Mouse (Mus musculus) adrenal gland (tissue): Measurements from ENCODE around the gene Eci3.
"Not testable (repeated sequence)": the region's sequence is repeated elsewhere in the genome, so short reads cannot be mapped to it uniquely, and the experiment has no call there.

Experiments used
- intact Hi-C: fragments of 180-260 bp; cut with DNase I; formaldehyde crosslinking; loops from one replicate; pipeline ENCODE4 v1.15.1; 2025
- long read RNA-seq, 2 experiments: library from polyadenylated mRNA; unstranded; transcript quantifications; one replicate each; pipeline ENCODE4 v2.0.0; 2020; ENCODE audit warnings: borderline replicate concordance in 1 of 2; ENCODE audit not compliant: insufficient replicate concordance in 1 of 2

Gene Eci3
- long read RNA-seq, experiment 1: 0 reads
- long read RNA-seq, experiment 2: 0 reads

DNA sequence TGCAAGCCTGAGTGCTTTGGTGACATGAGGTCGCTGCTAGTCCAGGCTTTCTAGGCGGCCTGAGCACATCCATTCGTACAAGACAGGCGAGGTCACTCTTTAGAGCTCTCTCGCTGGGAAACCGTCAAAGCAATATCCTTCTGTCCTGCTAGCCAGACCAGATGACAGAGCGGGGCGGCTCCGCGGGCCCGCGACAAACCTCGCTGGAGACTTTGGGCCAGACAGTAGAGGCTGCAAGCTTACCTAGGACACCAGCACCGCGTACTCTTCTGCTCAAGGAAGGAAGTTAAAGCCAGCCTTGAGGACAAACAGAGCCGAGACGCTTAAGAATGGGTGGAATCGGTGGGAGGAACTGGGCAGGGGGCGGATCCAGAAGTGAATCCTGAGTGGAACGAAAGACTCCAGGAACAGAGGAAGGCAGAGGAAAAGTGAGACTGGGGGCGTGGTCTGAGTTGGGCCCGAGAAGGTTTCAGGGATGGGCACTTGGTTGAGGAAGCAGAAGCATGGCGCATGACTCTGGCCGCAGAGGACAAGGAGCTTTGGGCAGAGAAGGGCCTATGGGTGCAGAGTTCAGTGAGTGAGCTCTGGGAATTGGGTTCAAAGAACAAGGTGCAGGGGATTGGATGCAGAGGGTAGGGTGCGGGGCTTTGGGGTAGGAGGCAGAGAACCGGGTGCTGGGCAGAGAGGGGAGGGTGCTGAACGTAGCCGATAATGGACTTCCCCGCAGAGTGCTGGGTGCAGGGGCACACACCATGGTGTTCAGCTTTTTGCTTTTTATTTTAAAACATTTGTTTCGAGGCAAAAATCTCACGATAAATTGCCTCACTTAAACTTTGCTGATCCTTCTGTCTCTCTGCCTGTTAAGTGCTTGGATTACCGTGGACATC, at the start of gene Eci3:
Eci3 (minus strand) TSS at position 300 of the 887 bp plus-strand sequence.
- intact Hi-C loops: no loop called here

DNA sequence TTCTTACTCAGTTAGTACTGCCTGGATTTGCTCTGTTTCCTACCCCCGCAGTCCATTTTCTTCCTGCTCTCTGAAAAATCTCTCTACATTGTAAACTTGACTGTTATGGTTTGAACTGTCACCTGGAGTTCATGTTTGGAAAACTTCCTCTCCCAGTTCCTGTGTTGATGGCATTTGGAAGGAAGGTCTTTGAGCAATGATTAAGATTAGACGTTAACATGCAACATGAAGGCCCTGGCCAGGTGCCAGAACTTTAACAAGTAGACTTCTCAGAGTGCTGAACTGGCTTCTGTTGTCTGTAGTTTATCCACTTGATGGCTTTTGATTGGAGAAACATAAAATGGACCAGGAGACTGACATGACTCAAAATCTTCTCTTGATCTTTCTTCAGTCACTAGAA, 32.3 kb upstream of the Eci3 start:
- intact Hi-C loops: no loop called here

DNA sequence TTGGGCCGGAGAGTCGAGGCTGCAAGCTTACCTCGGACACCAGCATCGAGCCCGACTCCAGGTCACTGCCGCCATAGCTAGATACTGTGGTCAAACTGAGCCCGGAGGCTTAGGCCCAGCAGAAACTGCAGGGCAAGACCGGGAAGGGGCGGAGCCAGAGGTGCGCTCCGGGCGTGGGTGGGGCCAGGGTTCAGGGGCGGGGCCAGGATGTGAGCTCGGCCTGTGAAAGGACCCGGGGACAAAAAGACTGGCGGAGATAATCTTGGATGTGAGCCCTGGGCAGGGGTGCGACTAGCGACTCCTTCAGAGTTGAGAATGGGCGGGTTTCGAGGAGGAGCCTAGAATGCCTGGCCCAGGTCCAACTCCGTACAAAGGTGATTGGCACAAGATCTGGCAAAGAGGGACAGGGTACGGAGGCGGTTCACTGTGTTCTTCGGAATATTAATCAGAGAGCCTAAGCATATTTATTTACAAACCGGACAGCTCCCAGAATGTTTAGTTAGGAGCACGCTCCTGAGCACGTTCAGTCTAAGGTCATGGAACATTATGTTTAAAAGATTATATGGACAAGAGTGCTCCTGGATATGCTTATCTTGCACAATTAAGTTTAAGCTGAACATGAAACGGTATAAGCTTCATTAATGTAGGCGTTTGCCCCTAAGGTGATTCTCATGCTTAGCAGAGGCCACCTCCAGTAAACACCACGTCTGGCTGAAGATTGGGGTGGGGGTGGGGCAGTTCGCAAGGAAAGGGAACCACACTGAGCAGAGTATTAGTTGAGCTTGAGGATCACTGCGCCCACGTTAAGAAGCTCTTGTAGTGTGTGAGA, 30.6 kb upstream of the Eci3 start:
- intact Hi-C loops: no loop called here

DNA sequence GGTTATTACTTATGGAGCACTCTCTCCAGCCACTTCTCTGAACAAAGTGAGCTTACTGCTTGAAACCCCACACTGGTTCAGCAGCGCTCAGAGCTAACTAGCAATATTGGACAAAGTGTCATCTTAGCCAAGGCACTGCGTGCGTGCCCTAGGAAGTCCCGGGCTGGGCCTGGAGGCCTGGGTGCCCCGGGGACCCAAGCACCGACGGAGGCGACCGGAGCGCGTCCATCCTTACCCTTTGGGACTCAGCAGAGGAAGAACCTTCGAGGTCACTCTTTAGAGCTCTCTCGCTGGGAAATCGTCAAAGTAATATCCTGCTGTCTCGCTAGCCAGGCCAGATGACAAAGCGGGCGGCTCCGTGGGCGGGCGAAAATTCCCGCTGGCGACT, 30.0 kb upstream of the Eci3 start:
- intact Hi-C loops: no loop called here

DNA sequence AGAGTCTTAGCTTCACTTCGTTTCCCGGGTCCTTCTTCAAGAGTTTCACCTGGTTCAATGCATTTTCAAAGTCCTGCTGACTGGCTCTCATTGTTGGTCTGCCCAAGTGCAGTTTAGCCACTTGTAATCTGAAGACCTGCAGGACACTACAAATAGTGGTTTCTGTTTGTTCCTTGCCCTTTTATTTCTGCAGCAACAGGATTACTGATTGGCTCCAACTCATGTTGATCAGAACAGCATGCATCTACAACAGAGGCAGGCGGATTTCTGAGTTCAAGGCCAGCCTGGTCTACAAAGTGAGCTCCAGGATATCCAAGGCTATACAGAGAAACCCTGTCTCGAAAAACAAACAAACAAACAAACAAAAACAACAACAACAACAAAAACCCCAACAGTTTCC, 29.5 kb upstream of the Eci3 start:
- intact Hi-C loops: no loop called here

DNA sequence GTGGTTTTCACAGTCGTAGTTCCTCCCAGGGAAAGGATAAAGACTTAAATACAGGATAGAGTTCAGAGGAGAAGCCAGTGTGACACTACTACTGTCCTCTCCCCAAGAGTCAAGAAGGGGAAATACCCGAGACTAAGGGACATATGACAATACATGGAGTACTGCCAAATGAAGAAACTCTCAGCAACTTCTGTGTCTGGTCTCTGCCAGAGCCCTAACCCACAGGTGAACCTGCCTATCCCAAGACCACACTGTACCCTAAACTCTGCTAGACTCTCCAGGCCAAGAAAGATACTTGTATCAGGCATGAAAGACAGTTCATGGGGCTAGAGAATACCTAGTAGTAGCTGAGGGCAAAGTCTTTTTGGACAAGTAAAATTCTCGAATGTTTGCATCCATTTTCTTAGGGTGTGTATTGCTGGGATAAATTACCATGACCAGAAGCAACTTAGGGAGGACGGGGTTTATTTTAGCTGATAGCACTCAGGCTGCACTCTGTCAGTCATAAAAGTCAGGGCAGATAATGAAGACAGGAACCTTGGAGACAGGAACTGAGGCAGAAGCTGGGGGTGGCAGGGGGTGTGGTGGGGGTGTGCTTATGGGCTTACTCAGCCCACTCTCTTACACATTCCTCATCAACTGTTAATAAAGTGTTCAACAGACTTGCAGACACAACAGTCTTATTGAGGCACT, 28.1 kb upstream of the Eci3 start:
- intact Hi-C loops: no loop called here

DNA sequence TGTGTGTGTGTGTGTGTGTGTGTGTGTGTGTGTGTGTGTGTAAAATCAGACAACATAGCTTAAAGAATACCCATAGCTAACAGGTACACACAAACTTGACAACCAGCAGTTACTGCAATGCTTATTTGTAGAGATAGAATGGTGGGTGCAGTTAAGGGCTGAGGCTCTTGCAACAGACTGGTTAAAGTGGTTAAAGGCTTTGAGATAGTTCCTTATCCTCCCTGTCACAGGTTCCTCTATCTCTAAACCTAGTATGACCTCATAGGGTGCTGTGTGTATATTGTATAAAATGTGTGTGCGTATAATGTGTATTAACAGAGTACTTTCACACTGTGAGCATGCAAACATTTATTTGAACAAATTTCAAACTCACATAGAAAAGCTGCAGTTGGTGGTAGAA, 19.9 kb upstream of the Eci3 start:
- intact Hi-C loops: not testable (repeated sequence)

DNA sequence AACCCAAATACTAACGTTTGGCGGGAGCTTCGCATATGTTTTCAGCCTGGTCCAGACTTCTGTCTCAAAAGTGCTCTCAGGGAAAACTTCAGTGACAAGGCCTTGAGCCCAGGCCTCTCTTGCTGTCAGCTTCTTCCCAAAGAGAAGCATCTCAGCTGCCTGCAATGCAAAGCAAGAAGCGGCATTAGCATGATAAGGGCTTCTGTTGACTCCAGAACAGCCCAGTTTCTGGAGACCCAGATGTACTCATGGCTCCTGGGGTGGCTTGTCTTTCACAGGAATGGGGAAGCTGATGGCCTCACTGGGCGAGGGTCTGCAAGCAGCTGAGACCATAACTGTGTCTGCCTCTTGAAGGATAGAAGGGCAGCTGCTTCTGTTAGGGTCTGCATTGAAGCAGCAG, 15.0 kb upstream of the Eci3 start:
- intact Hi-C loops: loop anchor here (10.0 kb wide), 1 partner anchor 334 kb away; no protein-coding TSS in a partner anchor

DNA sequence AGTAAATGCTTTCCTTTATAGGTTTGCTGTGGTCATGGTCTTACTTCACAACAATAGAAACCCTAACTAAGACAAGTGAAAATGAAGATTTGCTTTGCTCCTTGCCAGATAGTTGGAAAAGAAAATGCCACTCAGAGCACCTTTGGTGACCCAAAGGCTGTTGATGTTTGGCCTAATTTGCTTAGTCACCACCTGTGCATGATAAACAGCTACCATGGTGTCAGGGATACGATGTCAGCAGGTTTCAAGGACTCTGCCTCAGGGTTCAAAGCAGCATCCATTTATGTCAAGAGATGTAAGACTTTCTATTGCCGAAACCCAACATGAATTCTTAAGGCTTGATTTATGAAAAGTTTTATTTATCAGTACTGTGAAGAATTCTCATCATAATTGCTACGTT, 13.8 kb upstream of the Eci3 start:
- intact Hi-C loops: loop anchor here (10.0 kb wide), 1 partner anchor 333 kb away; no protein-coding TSS in a partner anchor

DNA sequence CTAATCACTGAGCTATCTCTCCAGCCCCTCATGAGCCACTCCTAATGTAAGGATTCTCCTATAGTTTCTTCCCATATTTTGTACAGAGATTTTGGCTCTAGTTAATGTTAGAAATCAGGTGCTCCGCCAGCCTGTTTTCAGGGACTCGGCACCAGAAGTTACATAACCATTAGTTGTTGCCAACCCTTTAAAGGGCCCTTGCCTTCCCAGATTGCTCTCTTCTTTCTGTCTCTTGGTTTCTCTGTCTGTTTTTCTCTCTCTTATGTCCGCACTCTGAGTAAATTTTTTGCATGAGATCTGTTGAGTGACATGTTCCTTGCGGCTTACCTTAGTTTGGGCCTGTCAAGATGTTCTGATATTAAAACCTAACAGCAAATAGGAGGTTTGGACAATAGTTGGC, 12.5 kb upstream of the Eci3 start:
- intact Hi-C loops: loop anchor here (10.0 kb wide), 1 partner anchor 331 kb away; no protein-coding TSS in a partner anchor

DNA sequence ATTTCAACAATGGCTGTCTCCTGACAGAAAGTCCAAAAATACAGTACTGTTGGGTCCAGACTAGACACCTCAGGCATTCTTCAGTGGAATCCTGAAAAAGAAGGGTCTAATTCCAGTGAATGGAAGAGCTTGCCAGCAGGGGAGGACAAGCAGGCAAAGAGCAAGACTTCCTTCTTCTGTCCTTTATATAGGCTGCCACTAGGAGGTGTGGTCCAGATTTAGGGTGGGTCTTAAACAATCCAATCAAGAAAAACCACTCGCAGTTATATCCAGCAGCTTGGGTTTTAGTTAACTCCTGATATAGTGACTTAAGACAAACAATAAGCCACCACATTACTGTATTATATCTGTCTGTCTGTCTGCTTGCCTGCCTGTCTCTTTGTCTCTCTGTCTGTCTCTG, 10.2 kb upstream of the Eci3 start:
- intact Hi-C loops: loop anchor here (10.0 kb wide), 1 partner anchor 329 kb away; no protein-coding TSS in a partner anchor

DNA sequence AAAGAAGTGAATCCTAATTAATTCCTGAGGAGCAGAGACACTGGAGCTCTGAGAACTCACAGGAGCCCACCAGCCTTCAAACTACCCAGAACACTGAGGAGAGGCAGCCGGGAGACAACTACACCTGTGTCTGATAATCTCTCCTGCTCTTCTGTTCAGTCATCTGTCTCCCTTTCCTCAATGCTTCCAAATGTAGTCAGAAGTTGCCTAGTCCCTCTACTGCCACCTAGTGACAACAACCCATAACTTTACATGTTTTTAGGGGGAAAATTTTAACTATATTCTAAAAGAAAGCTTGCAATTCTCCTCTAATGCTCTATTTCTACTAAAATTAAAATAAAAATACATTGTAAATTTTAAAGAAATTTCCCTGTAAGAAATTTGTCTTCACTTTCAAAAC, 9.5 kb upstream of the Eci3 start:
- intact Hi-C loops: loop anchor here (10.0 kb wide), 1 partner anchor 328 kb away; no protein-coding TSS in a partner anchor

DNA sequence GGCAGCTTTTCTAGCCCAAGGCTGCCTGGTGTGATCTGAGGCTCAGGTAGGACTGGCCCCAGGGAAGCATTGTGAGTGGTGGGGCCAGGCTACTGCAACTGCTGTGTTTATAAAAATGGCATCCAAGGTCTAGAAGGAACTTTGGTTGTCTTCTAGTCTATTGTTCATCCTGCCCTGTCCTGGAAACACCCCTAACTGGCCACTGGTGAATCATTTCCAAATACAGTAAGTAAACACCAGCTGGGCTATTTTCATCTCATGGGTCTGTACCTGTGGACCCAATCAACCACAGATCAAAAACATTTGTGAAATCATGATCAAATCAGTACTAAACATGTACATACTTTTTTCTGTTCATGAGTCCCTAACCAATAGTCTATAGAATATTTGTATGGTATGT, 8.8 kb upstream of the Eci3 start:
- intact Hi-C loops: loop anchor here (10.0 kb wide), 1 partner anchor 328 kb away; no protein-coding TSS in a partner anchor

DNA sequence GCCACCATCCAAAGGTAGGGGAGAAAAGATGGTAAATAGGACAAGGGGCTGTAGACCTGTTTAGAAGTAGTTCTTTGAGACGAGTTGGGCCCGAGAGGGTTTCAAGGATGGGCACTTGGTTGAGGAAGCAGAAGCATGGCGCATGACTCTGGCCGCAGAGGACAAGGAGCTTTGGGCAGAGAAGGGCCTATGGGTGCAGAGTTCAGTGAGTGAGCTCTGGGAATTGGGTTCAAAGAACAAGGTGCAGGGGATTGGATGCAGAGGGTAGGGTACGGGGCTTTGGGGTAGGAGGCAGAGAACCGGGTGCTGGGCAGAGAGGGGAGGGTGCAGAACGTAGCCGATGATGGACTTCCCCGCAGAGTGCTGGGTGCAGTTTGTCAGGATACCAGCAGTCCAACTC, 2.0 kb upstream of the Eci3 start:
- intact Hi-C loops: not testable (repeated sequence)

DNA sequence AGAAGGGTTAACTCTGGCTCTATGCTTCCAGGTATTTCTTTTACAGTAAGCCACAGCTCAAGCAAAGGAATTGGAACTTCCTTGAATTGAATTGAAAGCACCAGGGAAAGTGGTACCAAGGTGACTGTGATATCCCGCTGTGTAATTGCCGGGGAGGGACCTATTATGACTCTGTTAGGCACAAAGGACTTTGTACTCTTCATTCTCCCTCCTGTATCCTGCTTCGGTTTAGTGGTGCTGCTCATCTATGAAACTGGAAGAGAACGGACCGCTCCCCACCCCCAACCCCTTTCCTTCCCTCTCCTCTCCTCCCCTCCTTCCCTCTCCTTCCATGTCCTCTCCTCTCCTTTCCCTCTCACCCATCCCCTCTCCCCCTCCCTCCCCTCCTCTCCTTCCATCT, 1.3 kb upstream of the Eci3 start:
- intact Hi-C loops: no loop called here

DNA sequence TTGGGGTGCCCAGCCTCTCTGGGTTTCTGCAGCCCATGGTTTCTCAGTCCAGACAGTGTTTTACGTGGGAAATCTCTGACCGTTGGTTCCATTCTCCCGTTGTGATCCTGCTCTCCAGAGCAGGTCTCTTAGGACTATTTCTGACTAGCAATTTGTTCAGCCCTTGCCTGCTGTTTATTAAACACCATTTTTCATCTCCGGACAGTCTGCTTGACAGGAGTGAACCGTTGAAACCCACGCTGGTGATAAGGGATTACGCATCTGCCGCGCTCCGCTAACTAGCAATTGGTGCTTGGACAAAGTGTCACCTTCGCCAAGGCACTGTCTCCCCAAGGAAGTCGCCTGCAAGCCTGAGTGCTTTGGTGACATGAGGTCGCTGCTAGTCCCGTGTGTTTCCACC, 809 bp upstream of the Eci3 start:
- intact Hi-C loops: no loop called here

DNA sequence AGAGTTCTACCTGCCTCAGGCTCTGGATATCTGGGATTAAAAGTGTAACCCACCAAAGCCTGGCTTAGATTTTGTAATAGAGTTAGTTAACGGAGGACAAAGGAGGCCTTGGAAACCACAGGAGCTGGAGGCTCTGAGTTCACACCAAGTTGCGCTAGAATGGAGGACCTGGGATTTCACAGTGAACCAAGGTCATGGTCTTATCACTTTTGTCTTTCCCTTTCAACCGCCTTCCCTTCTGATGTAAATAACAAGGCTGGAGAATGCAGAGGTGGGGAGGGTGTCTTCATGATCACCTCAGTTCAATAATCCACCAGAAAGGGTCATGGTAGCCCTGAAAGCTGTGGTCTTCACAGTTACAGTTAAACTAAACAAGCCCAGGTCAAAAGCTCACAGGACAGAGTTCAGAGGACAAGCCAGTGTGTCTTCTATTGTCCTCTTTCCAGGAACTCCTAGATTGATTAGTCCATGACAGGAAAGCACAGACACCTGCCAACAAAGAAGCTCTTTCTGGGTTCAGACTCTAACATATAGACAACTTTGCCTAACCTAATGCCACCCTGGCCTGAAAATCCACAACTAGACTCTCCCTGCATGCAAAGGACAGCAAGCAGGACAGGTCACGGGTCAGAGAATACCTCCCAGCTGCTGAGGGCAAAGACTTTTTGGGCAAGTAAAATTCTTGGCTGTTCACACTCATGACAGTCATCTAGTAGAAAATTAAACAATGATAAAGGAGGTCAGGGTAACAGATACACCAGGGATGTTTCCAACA, 2.4 kb downstream of the Eci3 start:
- intact Hi-C loops: no loop called here

DNA sequence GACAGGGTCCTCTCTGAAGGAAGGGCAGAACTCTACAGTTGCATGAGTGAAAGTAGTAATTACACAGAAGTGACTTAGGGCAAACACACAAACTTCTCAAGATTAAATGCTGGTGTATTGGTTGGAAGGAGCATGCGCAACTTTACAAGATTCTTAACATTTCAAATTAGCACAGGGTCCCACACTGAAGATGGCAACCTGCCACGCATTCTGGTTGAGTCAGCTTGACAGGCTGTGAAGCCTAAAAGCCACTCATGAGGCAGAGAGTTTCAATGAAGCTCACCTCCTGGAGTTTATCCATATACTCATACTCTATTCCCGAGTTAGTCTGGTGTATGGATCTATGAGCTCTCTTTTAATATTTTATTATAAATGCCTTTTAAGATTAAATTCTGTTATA, 5.5 kb downstream of the Eci3 start:
- intact Hi-C loops: not testable (repeated sequence)

DNA sequence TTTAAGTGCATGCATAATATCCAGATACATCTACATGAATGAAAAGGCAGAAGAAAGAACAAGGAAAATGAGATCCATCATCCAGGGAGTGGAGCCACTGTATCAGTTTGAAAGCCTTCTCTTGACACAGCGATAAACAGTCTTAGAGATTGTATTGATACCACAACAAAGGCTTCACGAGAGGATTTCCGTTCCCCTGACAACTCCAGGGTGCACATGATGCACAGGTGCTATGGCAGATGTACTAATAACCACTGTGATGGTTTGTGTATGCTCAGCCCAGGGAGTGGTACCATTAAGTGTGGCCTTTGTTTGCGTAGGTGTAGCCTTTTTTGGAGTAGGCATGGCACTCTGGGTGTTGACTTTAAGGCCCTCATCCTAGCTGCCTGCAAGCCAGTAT, 6.7 kb downstream of the Eci3 start:
- intact Hi-C loops: no loop called here

DNA sequence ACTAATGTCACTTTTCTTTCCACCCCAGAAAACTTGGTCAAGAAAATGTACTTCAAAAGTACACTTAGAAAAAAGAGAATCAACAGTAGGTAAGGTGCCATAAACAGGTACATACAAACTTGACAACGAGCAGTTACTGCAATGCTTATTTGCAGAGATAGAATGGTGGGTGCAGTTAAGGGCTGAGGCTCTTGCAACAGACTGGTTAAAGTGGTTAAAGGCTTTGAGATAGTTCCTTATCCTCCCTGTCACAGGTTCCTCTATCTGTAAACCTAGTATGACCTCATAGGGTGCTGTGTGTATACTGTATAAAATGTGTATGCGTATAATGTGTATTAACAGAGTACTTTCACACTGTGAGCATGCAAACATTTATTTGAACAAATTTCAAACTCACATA, 12.2 kb downstream of the Eci3 start:
- intact Hi-C loops: not testable (repeated sequence)

DNA sequence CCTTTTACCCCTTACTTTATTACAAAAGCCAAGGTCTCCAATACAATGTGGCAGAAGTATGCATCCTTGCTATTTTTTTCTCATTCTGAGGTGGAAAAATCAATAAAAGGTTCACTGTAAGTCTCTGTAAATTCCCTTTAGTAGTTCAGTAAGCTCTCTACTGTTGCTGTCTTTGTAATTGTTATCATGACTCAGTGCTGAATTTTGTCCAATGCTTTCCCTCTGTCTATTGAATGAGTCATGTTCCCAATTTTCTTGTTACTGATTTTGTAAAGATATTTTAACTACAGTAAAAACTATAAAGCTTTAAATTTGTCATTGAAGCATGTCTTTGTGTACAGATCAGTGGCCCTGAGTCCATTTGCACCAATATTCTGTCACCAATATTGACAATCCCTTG, 21.2 kb downstream of the Eci3 start:
- intact Hi-C loops: no loop called here
